Mouse (Mus musculus) liver, adult (tissue): Measurements from ENCODE around the gene Dab1.

Experiments used
- GATA4 ChIP-seq: IDR thresholded peaks from 2 replicates; pipeline ENCODE4 v1.6.1; 2014; ENCODE audit warnings: mild to moderate bottlenecking, low read length; ENCODE audit not compliant: insufficient replicate concordance

Dab1 gene

DNA sequence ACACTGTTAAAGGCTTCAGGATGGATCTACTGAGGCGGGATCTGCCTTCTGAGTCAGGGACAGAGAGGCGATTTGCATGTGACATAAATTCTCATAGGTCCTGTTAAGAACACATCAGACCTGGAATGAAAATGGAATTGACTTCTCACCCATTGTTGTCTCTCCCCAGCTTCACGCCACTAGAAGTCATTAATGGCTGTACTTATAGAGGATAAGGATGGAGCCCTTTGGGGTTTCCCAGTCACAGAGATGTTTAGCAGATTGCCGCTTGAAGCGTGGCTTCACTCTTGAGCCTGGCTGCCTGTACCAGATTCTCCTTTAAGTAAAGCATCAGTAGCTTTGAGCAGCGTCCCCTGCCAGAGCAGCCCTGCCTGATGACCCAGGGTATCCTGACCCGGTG, 954.3 kb downstream of the Dab1 start:
- TF ChIP-seq GATA4 = no peak

DNA sequence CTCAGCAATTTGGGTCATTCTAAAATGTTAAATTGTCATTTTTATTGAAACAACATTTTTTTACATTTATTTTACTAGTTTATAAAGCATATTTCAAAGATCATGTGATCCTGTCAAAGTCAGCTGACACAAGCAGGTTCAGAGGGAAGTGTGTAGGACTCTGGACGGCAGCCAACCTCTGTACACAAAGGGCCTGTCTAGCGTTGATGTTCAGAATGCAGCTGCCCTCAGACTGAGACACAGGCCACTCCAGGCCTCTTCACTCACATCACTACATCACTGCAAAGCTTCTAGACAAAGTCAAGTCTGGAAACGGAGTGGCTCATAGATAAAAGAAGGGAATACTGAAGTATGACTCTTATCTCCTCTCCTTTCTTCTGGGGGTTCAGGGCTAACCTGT, 959.2 kb downstream of the Dab1 start:
- no peak for TF ChIP-seq GATA4

- no peak for TF ChIP-seq GATA4
Observed at GRCm38 (mm10) chr4:104579946-104580544, 960.9 kb downstream of the Dab1 start.

- TF ChIP-seq GATA4 = no peak
Observed at GRCm38 (mm10) chr4:104582726-104583125, 963.6 kb downstream of the Dab1 start.

DNA sequence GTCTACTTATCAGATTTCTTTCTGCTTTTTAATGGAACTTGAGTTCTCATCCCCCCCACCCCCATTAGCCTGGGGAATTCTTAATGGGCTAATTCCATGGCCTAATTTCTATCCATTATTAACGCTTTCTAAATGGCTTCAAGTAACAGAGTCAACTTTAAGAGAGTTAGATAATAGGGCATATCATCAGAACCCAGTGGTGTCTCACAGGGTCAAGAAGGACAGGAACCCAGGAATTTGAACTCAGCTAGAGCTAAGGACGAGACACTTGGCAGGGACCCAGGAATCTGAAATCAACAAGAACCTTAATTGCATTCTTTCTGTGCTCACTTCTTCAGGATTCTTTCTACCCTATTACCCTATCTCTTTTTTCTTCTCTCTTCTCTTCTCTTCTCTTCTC, 968.7 kb downstream of the Dab1 start:
- TF ChIP-seq GATA4 = no peak

- TF ChIP-seq GATA4 = no peak
Observed at GRCm38 (mm10) chr4:104596936-104597335, 977.8 kb downstream of the Dab1 start.

DNA sequence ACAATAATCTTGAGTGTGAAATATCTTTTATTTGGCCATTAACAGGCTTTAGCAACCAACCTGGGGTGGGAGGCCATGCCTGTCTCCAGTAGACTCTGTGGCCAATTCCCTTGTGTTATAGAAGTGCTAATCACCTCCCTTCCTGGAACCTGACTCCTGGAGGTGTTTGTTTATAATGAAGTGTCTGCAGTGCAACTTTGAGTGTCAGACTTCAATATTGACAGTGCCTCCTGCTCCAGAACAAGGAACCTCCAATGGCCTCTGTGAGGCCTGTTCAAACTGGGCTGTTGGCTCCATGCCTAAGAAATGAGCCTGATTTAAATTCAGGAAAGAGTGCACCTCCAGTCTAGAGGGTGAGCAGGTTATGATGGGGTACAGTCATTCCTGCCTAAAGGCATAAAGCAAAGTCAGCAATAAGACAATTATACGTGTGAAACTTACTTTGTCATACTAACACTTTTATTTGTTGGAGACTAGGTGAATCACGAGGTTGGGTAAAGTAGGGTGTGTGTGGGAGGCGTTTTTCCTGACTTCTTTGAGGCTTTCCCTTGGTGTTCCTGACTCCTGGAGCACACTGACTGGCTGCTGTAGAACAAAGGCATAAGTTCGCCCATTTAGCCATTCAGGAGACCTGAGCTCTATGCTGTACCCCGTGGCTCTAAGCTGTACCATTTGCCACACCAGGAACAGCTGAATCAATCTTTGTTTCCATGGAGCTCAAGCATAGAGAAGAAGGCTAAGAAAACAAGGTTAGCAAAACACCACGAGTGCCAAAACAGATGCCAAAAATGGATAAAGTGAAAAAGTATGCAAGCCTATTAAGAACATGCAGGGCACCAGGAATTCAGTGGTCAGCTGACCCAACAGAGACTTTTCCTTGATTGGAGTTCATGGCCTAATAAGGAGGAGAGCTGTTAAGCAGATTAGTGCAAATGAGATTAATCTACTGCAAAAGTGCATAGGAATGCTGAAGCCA, 978.6 kb downstream of the Dab1 start:
- no peak for TF ChIP-seq GATA4

GRCm38 (mm10) chr4:104602804-104603203, 983.6 kb downstream of the Dab1 start:
- TF ChIP-seq GATA4 = no peak

- no peak for TF ChIP-seq GATA4
Observed at GRCm38 (mm10) chr4:104604298-104604697, 985.1 kb downstream of the Dab1 start.

GRCm38 (mm10) chr4:104606881-104607280, 987.7 kb downstream of the Dab1 start:
- no peak for TF ChIP-seq GATA4

GRCm38 (mm10) chr4:104607636-104608035, 988.5 kb downstream of the Dab1 start:
- TF ChIP-seq GATA4 = no peak

DNA sequence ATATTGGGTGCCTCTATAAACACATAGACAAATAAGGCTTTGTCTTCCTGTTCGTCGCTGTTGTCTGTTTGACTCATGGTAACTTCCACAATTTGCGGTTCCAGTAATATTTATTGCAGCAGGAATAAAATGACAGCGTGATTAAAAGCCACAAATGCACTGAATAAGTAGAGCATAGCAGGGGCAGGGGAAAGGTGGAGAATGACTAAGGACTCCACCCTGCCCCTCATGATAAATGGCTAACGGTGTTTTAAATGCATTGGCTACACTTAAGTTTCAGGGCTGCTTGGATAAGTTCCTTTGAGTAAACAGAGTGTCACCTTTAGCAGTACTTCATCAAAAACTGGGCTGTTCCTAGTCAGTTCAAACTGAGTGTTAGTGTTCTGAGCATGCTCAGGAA, 1000.3 kb downstream of the Dab1 start:
- TF ChIP-seq GATA4 = no peak

GRCm38 (mm10) chr4:104625316-104625715, 1006.2 kb downstream of the Dab1 start:
- no peak for TF ChIP-seq GATA4

DNA sequence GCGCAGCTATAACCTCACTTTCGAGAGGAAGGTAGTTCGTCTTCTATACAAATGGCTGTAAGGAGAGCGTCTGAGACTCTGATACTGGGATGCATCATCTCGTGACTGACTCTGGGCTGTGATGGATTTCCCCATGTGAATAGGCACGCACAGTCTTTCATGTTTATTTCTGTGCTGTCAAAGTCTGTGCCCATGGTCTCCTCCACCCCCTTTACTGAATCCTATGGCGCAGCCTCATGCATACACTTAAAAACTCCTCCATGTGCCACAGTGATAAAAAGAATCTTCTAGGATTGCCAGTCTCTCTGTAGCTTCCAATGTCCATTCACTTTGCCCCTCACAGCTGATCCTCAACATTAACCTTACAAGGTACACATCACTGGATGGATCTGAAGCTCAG, 1009.5 kb downstream of the Dab1 start:
- TF ChIP-seq GATA4 = no peak

GRCm38 (mm10) chr4:104637016-104637415, 1017.9 kb downstream of the Dab1 start:
- TF ChIP-seq GATA4 = no peak

GRCm38 (mm10) chr4:104640617-104641016, 1021.5 kb downstream of the Dab1 start:
- TF ChIP-seq GATA4 = no peak
